Mouse (Mus musculus): ENCODE measurements around the gene Guca1b. TPM values are rescaled to one million over a fixed set of nuclear protein-coding genes. Genes with fewer than 3 reads are reported as not detected.

Guca1b gene
- polyA plus RNA-seq, 2 experiments = 0.44 to 1.2 TPM

DNA sequence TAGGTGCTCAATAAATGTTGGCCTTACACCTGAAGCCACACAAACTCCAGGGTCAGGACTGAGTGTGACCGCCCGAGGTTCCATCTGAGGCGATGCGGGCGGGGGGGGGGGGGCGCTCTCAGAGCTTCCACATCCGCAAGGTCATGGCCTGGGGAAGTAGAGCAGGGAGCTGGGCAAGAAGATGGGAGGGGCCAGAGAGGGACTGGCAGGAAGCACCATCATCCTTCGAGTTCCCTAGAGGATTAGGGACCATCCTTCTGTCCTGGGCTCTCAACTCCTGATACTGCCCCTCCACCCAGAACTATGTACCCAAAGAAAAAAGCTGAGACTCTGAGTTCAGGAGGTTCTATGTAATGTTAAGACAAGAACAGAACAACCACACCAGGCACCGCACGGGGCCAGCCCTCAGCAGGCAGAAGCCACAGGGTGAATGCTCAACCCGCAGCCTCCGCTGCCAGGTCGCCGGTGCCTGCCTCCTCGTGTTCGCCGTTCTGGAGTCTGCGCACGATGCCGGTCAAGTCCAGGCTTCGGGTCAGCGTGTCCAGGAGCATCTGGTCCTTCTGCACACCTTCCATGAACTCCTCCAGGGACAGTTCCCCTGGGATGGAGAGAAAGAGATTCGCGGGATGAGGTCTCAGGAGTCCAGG, 9.2 kb downstream of the Guca1b start:
- DNase-seq (ENCODE audit: low spot score) (no peak), ATAC-seq (ENCODE audit: low FRiP score, low read depth) (no peak)
- Histone ChIP-seq H3K4me1 (ENCODE audit: control insufficient read depth, insufficient read depth, low read length) (peaks cover 6% of the 10 kb centered on the region; the same call in 1 of the 2 replicates), H3K36me3 (ENCODE audit: control insufficient read depth, insufficient read depth, low read length) (no peaks in the 10 kb centered on the region), H3K9ac (ENCODE audit: low read depth, low read length, severe bottlenecking) (peak overlapping the region; percentile 21; the same call in 1 of the 2 replicates), H3K27me3 (ENCODE audit: control insufficient read depth, insufficient read depth, low read length) (peaks cover 25% of the 10 kb centered on the region), H3K4me3 (replicated peaks; ENCODE audit: low read length) (peak overlapping the region; percentile 32), H3K9me3 (ENCODE audit: control insufficient read depth, low read length) (no peaks in the 10 kb centered on the region), H3K4me2 (replicated peaks; ENCODE audit: low read depth, low read length, severe bottlenecking) (peak overlapping the region; percentile 46), H3K27ac (replicated peaks; ENCODE audit: low read depth, low read length) (no peak overlapping the region)
- TF ChIP-seq POLR2A (IDR thresholded peaks at IDR 0.05; ENCODE audit: borderline replicate concordance, extremely low read depth, insufficient read depth, insufficient read length) = no peak
- WGBS = 24% methylated on average over 24 of the region's 24 CpGs

DNA sequence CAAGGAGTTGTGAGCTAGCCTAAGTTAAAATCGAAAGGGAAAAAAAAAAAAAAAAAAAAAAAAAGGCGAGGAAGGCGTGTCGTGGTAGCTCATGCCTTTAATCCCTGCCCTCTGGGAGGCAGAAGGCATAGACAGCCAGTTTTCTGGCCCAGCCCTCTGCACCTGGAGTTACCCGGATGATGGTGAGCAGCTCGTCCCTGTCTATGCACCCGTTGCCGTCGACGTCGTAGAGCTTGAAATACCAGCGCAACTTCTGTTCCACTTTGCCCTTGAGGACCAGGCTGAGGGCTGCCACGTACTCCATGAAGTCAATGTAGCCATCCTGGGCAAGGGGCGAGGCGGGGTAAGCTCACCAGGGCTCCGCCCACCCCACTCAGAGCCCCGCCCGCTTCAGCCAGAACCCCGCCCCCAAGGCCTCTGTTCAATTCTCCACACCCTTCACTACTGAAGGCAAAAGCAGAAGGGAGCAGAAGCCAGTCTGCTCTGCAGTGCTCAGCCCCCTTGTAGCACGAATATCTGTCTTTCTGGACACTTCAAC, 10.3 kb downstream of the Guca1b start:
- TF ChIP-seq POLR2A (IDR thresholded peaks at IDR 0.05; ENCODE audit: borderline replicate concordance, extremely low read depth, insufficient read depth, insufficient read length) = no peak
- peak; percentile 54 for DNase-seq (ENCODE audit: low spot score)
- Histone ChIP-seq H3K27me3 (ENCODE audit: control insufficient read depth, insufficient read depth, low read length) (peaks cover 25% of the 10 kb centered on the region), H3K9me3 (ENCODE audit: control insufficient read depth, low read length) (no peaks in the 10 kb centered on the region), H3K4me1 (ENCODE audit: control insufficient read depth, insufficient read depth, low read length) (peaks cover 6% of the 10 kb centered on the region; the same call in 1 of the 2 replicates), H3K36me3 (ENCODE audit: control insufficient read depth, insufficient read depth, low read length) (no peaks in the 10 kb centered on the region), H3K4me3 (replicated peaks; ENCODE audit: low read length) (peak overlapping the region; percentile 32), H3K27ac (replicated peaks; ENCODE audit: low read depth, low read length) (no peak overlapping the region), H3K4me2 (replicated peaks; ENCODE audit: low read depth, low read length, severe bottlenecking) (peak overlapping the region; percentile 46), H3K9ac (ENCODE audit: low read depth, low read length, severe bottlenecking) (0 out of 2 replicates have a peak overlapping the region, but pooled peaks have one; percentile 21)
- ATAC-seq (ENCODE audit: low FRiP score, low read depth) = peak; percentile 62; the same call in 1 of the 2 replicates
- 6% methylated on average over 17 of the region's 20 CpGs for WGBS

DNA sequence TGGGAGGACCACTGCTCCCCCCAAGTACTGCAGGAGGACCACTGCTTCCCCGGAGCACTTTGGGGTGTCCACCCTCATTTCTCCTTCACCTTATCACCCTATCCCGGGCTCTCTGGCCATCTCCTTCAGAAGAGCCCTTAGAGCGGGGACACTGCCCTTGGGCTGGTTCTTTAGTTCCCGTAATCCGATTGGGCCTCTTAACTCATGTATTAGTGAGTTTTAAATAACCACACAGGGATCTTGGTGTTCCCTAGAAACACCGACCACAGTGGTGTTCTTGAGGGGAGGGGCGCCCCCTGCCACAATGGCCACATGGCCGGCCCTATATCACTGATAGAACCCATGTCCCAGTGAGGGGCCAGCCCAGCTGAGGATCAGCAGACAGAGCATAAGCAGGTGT, 13.9 kb downstream of the Guca1b start:
- H3K4me2 ChIP-seq (replicated peaks; ENCODE audit: low read depth, low read length, severe bottlenecking) = no peak overlapping the region
- ATAC-seq (ENCODE audit: low FRiP score, low read depth) = no peak
- no peak for DNase-seq (ENCODE audit: low spot score)
- no peak for TF ChIP-seq POLR2A (IDR thresholded peaks at IDR 0.05; ENCODE audit: borderline replicate concordance, extremely low read depth, insufficient read depth, insufficient read length)
- no peak overlapping the region for H3K4me3 ChIP-seq (replicated peaks; ENCODE audit: low read length)
- peaks cover 6% of the 10 kb centered on the region; the same call in 1 of the 2 replicates for H3K4me1 ChIP-seq (ENCODE audit: control insufficient read depth, insufficient read depth, low read length)
- H3K27me3 ChIP-seq (ENCODE audit: control insufficient read depth, insufficient read depth, low read length) = peaks cover 23% of the 10 kb centered on the region
- no peaks in the 10 kb centered on the region for H3K36me3 ChIP-seq (ENCODE audit: control insufficient read depth, insufficient read depth, low read length)
- no peak overlapping the region for H3K27ac ChIP-seq (replicated peaks; ENCODE audit: low read depth, low read length)
- WGBS = 85% methylated on average over 8 of the region's 8 CpGs
- H3K9me3 ChIP-seq (ENCODE audit: control insufficient read depth, low read length) = no peaks in the 10 kb centered on the region
- no peak overlapping the region for H3K9ac ChIP-seq (ENCODE audit: low read depth, low read length, severe bottlenecking)

DNA sequence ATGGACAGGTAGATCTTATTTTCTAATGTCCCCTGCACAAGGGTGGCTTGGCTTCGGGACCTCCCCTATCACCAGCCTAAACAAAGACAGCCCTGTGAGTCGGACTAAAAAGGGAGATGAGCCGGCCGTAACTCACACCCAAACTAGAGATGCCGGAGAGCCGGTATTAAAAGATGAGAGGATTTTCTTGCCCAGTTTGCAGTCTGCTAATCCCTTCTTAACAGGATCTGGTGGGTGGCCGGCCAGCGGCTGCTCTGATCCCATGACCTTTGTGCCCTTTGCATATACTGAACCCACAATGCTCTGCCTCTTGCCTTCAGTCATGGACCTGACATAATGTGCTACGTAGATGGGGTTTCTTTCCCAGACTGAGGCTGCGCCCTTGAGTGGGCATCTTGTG, 15.3 kb downstream of the Guca1b start, which contains the start of gene Guca1a:
TSS of gene Guca1a (minus strand) at position 134 of the 400 bp plus-strand sequence.
- 46% methylated on average over 10 of the region's 10 CpGs for WGBS
- Histone ChIP-seq H3K9me3 (ENCODE audit: control insufficient read depth, low read length) (no peaks in the 10 kb centered on the region), H3K4me2 (replicated peaks; ENCODE audit: low read depth, low read length, severe bottlenecking) (no peak within 1 kb of the TSS), H3K4me3 (replicated peaks; ENCODE audit: low read length) (no peak within 1 kb of the TSS), H3K36me3 (ENCODE audit: control insufficient read depth, insufficient read depth, low read length) (no peaks in the 10 kb centered on the region), H3K27me3 (ENCODE audit: control insufficient read depth, insufficient read depth, low read length) (peaks cover 10% of the 10 kb centered on the region), H3K9ac (ENCODE audit: low read depth, low read length, severe bottlenecking) (no peak within 1 kb of the TSS), H3K27ac (replicated peaks; ENCODE audit: low read depth, low read length) (no peak within 1 kb of the TSS), H3K4me1 (ENCODE audit: control insufficient read depth, insufficient read depth, low read length) (peaks cover 2% of the 10 kb centered on the region; the same call in 1 of the 2 replicates)
- DNase-seq (ENCODE audit: low spot score) (no peak), ATAC-seq (ENCODE audit: low FRiP score, low read depth) (no peak)
- TF ChIP-seq POLR2A (IDR thresholded peaks at IDR 0.05; ENCODE audit: borderline replicate concordance, extremely low read depth, insufficient read depth, insufficient read length) = no peak

DNA sequence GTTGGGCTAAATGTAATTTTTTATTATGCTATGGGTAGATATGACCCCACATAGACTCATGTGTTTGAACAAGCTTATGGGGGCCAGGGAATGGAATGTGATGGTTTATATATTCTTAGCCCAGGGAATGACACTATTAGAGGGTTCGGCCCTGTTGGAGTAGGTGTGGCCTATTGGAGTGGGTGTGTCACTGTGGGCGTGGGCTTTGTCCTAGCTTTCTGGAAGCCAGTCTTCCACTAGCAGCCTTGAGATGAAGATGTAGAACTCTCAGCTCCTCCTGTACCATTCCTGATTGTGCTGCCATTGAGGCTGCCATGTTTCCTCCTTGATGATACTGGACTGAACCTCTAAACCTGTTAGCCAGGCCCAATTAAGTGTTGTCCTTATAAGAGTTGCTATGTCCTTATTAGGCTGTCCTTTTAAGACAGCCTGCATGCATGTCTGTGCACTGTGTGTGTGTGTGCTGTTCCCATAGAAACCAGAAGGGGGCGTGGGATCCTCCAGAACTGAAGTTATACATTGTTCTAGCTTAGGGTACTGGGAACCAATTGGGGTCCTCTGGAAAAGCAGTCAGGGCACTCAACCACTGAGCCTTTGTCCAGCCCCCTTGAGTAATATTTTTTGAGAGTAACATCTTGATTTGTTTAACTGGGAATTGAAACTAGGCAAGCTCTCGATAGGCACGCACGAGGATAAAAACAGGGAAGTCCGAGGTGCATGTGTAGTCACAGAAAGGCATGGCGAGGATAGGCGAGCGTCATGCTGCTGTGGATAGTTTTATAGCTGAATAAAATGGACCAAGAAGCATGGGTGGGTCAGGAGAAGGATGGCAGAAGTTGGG, 22.7 kb downstream of the Guca1b start:
- Histone ChIP-seq H3K9me3 (ENCODE audit: control insufficient read depth, low read length) (no peaks in the 10 kb centered on the region), H3K4me1 (ENCODE audit: control insufficient read depth, insufficient read depth, low read length) (no peaks in the 10 kb centered on the region), H3K27me3 (ENCODE audit: control insufficient read depth, insufficient read depth, low read length) (peaks cover 17% of the 10 kb centered on the region), H3K4me3 (replicated peaks; ENCODE audit: low read length) (no peak overlapping the region), H3K27ac (replicated peaks; ENCODE audit: low read depth, low read length) (no peak overlapping the region), H3K36me3 (ENCODE audit: control insufficient read depth, insufficient read depth, low read length) (no peaks in the 10 kb centered on the region), H3K4me2 (replicated peaks; ENCODE audit: low read depth, low read length, severe bottlenecking) (no peak overlapping the region), H3K9ac (ENCODE audit: low read depth, low read length, severe bottlenecking) (no peak overlapping the region)
- TF ChIP-seq POLR2A (IDR thresholded peaks at IDR 0.05; ENCODE audit: borderline replicate concordance, extremely low read depth, insufficient read depth, insufficient read length) = no peak
- ATAC-seq (ENCODE audit: low FRiP score, low read depth) (no peak), DNase-seq (ENCODE audit: low spot score) (no peak)
- 54% methylated on average over 10 of the region's 10 CpGs for WGBS

All from limb, embryonic 14.5 days (tissue).